Mouse (Mus musculus) embryonic facial prominence, embryonic 15.5 days (tissue): ENCODE data around the gene Specc1. TPM values are rescaled to one million over a fixed set of nuclear protein-coding genes. Genes with fewer than 3 reads are reported as not detected.

Experiments used
- polyA plus RNA-seq: library from polyadenylated mRNA; unstranded; fragments of >200 nt; fragmentation: Nextera tagmentation; extraction: Ambion mirVana; gene quantifications from 2 replicates; pipeline ENCODE4 v1.2.1, GENCODE M21; 2015

Gene Specc1
- polyA plus RNA-seq, 1 experiment from 2014 or later, result 10.8 TPM

Other genes starting within 250 kb of the Specc1 start
- gene Slc5a10, start 235.9 kb upstream of the Specc1 start, polyA plus RNA-seq, result 0.12 and 0.15 TPM in 2 replicates
- 26.9 and 31.0 TPM in 2 replicates for gene Prpsap2, start 194.7 kb upstream of the Specc1 start, polyA plus RNA-seq
- gene Ulk2, start 101.7 kb upstream of the Specc1 start, polyA plus RNA-seq, result 15.5 and 16.5 TPM in 2 replicates
- 16.1 and 16.5 TPM in 2 replicates for gene Akap10, start 26.5 kb upstream of the Specc1 start, polyA plus RNA-seq